Mouse (Mus musculus) R1 (cell line): ENCODE measurements around the gene Cul1.
"Not testable (repeated sequence)": the region's sequence is repeated elsewhere in the genome, so short reads cannot be mapped to it uniquely, and the experiment has no call there.

ENCODE experiments used
- DNase-seq: peaks from one replicate; pipeline ENCODE4 v3.0.0-alpha.2; 2018; ENCODE audit warnings: low read depth, low spot score

The Cul1 gene

DNA sequence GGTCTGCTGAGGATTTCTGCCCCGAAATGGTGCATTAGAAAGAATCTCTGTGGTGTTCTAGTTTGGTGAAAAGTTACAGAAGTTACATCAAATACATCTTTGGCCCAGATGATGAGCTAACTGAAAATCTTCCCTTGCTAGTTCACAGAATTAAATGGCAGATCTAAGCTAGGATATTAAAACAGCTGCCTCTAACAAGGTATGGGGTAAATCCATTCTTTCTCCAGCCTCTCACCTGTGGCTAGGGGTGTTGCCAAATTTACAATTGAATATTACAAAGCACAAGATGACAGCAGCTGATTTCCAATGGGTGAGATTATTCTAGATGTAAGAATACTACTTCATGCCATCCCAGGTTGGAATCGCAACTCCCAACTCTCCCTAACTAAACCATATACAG, at the start of gene Cul1:
Gene Cul1, plus strand, starts transcription at position 301 of the 400 bp plus-strand sequence.
- DNase-seq, result no peak

DNA sequence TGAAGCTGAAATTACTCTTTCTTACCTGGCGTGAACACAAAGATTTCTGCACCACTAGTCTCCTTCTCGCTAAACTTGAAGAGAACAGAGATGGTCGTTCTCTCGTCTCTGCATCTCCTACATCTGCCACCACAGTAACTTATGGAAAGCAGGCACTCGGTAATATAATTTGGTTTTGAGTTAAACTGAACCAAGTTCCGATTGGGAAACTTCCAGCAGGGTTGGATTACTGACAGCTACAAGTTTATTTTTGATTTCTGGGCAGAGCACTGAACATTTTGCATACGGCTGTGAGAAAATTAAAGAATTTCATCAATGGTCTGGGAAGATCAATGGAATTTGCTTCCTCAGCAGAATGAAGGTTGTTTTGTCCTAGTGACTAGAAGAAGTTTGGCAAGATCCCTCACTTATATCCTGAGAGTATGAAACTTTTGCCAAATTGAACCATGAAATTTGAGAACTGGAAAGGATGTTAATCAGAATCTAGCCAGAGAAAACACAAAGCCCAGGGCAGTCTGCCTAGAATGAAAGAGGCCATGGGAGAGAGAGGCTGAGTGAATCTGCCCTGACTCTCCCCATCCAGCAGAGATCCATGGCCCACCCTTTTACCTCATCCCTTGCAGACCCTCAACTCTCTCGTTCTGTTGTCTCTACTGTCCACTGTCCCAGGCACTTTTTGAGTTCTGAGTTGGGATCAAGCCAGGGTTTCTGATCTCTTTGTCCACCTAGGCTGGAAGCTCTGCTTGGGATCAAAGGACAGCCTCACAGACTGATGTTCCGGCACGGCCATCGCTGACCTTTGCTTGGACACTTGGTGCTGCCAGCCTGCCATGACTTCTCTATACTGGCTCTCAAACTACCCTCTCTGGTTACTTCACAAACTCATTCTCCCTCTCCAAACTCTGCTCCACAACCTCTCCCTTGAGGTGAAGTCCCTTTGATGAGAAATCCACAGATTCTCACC, 48.5 kb upstream of the Cul1 start:
- no peak for DNase-seq

DNA sequence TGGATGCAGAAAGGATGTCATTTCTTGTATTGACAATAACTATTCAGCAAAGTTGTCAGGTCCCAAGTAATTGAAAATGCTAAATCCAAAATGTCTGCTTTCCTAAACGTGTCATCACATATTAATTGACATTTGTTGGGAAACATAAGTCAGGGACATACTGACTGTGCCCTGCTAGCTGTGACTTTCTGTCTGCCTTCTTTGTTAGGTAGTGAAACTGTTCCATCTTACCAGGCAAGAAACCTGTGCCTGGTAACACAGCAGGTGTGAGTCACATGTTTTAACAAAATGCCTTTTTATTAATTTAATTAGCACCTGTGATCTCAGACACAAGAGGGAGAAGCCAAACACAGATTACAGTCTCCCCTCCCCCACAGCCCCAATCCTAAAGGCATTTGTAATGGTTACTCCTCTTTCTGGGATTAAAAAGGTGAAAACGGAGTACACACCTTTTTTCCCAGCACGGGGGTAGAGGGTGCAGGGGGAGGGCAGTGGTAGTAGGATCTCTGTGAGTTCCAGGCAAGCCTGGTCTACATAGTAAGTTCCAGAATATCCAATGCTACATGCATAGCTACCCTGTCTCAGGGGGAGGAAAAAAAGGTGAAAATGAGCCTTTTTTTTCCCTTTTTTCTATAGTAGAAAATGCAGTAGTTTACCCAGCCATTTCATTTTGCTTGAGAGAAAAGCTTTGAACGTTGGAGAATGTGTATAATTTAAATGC, 40.2 kb upstream of the Cul1 start:
- no peak for DNase-seq

DNA sequence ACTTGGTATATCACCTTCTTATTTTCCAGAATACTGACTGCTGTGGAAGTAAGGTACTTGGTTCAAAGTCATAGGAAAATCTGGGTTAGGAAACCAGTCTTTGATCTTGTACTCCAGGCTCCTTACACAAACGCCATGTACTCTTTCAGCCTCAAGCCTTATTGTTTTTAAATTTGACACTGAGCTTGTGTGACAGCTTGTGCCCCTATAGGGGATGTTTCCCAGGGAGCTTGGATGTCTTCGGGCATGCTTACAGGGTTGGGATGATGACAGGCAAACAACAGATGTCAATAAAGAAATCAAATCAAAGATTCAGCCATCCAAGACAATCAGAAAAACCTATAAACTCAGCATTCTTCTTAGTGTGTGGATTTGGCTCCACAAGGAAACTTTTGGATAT, 39.5 kb upstream of the Cul1 start:
- no peak for DNase-seq

DNA sequence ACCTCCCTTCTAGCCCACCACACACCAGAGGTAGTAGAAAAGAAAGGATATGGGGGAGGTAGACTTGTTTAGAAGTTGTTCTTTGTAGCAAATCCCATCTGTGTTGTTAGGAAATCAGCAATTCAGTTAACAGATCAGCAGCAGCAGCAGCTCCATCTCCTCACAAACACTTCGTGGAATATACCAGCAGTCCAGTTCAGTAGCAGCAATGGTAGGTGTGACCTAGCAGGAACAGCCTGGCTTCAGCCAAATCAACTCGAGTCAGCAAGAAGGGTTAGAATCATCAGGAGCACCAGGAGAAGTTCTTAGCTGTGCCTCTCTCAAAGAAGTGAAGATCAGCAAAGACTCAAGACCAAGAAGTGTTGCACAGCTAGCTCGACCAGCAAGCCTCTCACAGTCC, 34.5 kb upstream of the Cul1 start:
- no peak for DNase-seq

DNA sequence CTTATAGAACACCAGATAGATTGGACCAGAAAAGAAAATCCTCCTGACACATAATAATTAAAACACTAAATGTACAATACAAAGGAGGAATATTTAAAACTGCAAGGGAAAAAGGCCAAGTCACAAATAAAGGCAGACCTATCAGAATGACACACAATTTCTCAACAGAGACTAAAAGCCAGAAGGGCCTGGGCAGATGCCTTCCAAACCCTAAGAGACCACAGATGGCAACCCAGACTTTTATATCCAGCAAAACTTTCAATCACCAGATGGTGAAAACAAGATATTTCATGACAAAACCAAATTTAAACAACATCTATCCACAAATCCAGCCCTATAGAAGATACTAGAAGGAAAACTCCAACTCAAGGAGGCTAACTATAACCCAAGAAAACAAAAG, 33.0 kb upstream of the Cul1 start:
- no peak for DNase-seq

DNA sequence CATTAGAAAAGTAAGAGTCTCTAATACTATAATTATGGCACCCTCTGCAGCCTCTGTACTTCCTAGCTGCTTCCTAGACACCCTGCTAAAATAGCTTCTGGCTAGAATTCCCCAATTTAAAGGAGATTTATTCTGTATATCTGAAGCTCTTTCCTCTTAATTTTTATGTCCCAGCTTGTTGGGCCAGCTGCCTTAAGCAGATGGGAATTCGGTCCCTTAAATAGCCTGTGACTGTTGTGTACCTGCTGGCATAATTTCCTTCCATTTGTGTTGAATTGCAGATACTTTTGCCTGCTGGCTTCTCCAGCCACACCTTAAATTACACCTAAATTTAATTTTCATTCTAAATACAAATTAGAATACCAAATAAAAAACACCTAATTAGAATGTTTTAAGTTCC, 32.0 kb upstream of the Cul1 start:
- no peak for DNase-seq

DNA sequence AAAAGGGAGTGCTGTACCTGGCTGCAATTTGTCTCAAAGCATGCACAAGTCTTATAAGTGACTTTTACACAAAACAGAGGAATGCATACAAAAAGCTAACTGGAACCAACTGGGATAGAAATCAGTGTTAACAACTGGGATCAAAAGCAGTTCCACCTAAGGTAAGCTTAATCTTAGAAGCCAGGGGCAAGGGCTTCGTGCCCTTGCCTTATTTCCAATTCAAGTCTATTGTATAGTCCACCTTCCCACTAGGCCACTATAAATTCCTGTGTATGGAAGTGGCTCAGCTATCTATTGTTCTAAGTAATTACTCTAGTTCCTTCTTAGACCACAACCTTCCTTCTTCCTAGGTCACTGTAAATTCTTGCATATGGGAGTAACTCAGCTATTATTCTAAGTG, 27.1 kb upstream of the Cul1 start:
- peak; percentile 79 for DNase-seq

DNA sequence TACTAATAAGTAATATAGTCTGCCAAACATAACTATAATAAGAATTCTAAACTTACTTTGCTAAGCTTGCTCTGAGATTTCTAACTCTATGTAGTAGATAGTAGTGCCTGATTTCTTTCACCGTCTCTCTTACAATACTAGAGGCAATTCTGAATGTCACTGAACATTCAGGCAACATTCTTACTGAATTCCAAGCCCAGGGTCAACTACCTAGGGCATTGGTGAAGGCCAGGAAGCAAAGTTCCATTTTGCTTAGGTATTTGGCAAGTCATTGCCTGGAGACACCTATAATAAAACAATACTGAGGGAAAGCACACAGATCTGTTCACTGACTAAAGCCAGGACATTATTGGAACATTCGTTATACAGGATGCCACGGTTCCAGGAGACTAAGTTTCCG, 26.6 kb upstream of the Cul1 start:
- DNase-seq, result peak; percentile 63

DNA sequence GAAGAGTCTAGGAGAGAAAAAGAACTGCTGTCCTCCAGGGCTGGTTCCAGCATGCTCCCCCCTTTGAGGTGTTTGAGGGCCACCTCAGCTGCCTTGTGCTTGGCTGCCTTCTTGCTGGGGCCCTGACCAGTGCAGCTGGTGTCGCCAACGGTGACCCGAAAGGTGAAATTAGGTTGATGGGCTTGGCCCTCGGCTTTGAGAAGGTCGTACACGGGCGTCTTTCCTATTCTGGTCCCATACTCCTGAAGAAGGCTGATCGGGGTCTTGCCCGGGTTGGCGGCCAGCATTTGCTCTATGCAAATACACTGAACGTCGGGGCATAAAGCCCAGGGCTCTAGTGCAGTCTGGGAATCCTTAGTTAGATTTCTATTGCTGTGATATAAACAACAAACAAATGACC, 20.4 kb upstream of the Cul1 start:
- DNase-seq, result not testable (repeated sequence)

DNA sequence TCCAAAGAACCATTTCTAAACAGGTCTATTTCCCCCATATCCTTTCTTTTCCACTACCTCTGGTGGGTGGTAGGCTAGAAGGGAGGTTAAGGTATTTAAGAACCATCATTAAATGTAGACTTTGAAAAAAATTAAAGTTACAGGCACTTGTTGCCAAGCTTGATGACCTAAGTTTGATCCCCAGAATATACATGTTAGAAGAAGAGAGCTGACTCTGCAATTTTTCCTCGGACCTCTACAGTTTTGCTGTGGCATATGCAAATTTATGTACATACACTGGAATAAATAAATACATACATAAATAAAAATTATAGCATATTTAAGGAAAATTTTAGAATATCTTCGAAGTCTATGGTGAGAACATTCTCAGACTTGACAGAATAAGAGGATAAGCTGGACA, 13.1 kb upstream of the Cul1 start:
- DNase-seq, result no peak

DNA sequence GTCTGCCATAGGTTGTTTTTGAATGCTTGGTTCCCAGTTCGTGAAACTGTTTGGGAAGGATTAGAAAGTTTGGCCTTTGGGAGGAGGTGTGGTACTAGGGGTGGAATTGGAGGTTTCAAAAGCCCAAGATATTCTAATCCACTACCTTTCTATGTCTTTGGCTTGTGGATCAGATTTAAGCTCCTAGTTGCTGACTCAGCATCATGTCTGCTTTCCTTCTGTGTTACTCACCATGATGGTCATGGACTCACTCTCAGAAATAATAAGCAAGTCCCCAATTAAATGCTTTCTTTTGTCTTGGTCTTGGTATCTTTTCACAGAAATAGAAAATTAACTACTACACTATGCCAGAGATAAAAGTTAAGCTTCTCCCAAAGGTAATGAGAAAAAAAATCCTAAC, 5.5 kb upstream of the Cul1 start:
- no peak for DNase-seq

DNA sequence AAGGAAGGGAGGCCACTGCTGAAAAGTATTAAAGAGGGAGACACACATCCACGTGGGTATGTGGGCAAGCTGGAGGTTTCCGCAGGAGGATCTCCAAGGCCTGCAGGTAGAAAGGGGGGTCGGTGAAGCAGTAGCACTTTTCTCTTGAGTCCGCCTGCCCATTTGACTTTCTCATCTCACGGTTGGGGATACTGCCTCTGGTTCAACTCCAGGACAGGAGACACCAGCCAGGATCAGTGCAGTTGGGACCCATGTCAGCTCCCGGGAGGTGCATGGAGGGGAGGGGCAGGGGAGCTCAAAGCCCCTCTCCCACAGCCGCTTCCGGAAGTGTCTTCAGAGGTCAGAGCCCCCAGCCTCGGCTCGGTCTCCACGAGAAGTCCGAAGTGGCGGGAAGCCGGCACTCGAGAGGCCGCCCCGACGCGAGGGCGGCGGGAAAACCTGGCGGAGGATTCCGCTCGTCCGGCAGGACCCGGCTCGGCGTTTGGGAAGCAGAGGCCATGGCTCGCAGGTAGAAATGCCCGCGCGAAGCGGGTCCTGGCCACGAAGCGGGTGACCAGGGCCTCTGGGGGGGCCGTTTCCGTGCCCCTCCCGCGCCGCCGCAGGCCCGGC, 428 bp downstream of the Cul1 start:
- peak; percentile 86 for DNase-seq

DNA sequence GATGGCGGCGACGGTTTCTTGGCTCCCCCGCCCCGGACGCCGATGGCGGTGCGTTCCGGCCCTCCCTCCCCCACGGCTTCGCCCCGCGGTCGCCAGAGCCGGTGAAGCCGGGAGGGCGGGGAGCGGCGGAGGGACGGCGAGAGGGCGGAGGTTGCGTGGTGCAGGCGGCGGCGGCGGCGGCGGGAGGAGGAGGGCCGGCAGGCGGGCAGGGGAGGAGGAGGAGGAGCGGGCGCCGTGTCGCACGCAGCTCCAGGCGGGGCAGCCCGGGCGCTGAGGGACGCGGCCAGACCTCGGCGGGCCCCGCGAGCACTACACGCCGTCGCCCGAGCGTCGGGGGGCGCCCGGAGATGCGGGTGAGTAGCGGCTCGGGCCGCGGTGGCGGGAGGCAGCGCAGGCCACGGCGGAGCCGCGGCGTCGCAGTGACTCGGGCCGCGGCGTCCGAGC, 955 bp downstream of the Cul1 start:
- peak; percentile 59 for DNase-seq

DNA sequence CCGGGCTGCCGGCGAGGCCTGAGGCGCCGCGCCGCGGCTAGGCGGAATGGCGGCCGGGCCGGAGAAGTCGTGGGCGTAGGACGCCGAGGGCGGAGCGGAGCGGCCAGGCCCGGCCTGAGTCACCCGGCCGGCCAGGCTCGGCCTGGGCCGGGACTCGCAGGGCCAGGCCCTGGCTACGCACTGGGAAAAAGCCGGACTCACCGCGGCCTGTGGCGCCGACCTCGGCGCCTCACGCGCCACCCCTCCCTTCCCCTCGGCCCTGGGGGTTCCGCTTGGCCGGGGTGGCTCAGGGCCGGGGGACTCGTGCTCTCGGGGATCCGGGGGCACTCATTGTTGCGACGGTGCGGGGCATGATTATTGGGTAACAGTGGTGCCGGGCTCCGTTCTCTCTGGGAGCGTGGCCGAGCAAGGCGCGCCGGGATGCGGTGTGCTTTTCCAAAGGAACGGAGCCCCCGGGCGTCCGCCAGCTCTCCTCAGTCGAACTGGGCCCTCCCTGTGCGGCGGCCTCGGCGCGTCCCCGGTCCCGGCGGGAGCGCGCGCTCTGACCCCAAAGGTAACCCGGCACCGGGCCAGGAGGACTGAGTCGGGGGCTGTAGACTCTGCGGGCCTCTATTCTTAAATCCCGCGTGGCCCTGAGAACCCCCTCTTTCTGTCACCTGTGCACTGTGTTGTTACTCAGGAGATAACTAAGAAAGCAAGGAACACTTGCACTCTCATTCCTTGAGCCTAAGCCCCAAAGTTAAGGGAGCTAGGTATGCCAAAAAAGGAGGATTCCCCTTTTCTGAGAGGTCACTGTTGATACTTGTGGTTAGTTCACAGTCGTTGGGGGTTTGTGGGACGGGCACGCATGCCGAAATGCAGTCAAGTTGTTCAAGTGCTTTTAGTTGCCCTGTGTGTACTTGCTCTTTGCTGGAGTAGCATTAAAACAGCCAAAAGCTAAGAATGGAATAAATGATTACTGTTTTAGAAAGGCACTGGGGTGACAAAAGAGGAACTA, 1.7 kb downstream of the Cul1 start:
- peak; percentile 71 for DNase-seq

DNA sequence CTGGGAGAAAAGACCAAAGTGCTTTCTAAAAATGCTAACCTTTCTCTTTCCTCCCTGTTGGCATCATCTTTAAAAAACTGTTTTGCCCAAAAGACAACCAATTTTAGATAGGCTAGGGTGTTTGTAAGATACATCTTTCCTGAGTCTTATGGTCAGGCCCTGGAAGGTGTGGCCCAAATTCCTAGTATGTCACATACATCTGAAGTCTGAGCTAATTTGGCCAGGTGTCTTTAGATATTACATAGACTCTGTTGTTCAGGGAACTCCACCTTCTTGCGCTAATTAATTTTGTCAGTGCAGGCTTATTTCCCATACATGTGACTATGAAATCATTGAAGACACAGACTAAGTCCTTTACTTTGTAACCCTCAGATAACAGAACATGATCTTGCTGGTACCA, 2.6 kb downstream of the Cul1 start:
- no peak for DNase-seq

DNA sequence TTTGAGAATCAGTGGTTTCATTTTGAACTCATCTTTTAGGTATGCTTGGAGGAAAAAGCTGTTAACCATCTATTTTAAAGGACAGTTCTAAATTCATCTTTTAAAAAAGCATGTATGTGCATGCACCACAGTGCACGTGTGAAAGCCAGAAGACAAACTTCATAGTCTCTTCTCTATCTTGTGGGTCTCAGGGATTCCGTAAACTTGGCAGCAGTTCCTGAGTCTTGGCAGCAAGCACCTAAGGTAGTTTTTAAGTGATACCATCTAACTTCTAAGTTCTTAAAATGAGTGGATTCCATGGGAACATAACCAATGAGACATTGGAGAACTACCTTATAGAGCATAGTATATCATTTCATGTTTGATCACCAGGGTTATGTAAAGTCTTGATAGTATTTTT, 3.7 kb downstream of the Cul1 start:
- no peak for DNase-seq

DNA sequence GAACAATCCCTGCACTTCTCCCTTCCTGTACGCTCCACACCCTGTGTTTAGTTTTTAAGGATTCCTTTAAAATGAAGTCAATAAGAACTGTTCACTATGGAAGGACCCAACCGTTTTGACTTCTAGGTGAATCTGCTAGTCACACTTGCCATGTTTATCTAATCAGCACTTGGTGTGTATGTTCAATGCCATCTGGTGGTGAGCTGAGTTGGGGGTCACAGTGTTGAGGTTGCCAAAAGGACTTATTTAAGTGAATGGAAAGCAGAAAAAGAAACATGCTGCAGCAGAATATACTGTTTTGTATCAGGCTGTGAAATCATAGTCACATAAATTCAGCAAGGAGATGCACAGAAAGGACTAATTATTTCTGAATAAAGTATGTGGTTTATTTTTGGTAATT, 12.2 kb downstream of the Cul1 start:
- DNase-seq, result no peak

DNA sequence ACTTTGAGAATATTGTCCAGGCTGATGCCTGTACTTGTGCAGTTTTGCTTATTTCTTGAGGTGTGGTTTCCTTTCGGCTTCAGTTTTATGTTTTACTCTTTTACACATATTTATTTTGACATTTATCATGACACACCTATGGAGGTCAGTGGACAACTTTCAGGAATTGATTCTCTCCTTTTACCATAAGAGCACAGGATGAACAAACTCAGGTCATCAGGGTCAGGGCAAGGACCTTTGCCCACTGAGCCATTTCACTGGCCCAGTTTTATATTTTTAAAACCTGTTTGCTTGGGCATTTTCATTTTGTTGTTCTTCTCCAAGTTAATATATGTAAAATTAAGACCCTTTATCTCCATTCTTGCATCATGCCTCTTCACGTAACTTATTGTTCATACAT, 13.3 kb downstream of the Cul1 start:
- no peak for DNase-seq

DNA sequence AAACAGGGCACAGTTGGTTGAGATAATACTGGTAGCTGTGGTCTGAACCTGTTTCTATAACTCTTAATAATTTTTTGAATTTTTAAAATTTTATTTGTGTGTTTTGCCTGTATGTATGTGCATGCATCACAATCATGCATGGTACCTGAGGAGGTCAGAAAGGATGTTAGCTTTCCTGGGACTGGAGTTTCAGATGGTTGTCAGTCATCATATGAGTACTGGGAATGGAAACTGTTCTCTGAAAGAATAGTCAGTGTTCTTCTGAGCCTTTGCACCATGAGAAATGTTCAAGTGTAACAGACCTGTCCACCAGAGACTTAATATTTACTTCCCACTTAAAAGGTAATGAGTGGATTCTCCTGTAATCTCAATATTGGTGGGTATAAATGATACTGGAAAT, 13.9 kb downstream of the Cul1 start:
- DNase-seq, result no peak

DNA sequence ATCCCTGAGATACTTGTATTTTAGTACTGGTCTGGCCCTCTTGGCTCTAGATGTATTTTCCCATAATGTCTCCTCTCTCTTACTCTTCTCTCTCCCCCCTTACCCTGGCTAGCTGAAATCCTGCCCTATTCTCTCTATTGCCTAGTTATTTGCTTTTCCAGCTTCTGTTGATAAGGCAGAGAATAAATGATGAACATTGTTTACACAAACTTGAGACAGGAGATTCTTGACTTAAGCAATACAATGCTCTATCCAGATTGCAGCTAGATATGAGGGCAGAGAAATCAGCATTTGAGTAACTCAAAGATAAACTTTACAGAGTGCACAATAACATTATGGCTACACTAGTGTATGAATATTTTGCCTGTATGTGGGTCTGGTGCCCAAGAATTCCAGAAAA, 16.6 kb downstream of the Cul1 start:
- no peak for DNase-seq
